Mouse (Mus musculus) brain, embryonic 18.5 days (tissue): ENCODE data around the gene LTO1.

Experiments
- DNase-seq: peaks from one replicate; pipeline ENCODE4 v3.0.0-alpha.2; 2012; ENCODE audit warnings: low read depth, low spot score

LTO1 gene

DNA sequence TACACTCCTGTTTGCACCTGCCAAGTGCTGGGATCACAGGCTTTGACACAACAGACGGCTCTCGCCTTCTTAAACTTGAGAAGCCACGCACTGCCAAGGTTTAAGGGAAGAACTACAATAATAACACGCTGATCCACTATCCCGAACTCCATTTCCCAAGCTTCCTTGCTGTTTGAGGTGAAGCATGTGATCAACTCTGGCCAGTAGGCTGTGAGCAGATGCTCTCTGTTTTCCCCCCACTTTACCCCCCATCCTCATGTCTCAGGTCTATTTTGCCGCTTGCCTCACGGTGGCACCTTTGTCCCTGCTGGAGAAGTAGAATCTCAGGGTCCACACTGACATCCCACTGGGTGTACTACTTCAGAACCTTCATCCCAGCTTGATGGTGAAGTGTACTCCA lies 6.2 kb upstream of the LTO1 start:
- DNase-seq = no peak

- no peak for DNase-seq
Measured at GRCm38 (mm10) chr7:144911121-144911520, 3.8 kb upstream of the LTO1 start.

- no peak for DNase-seq
Measured at GRCm38 (mm10) chr7:144912897-144913296, 2.0 kb upstream of the LTO1 start.

GRCm38 (mm10) chr7:144914296-144914947 lies 478 bp upstream of the LTO1 start:
- DNase-seq = no peak

- no peak for DNase-seq
Measured at GRCm38 (mm10) chr7:144918823-144919222, 3.9 kb downstream of the LTO1 start.

DNA sequence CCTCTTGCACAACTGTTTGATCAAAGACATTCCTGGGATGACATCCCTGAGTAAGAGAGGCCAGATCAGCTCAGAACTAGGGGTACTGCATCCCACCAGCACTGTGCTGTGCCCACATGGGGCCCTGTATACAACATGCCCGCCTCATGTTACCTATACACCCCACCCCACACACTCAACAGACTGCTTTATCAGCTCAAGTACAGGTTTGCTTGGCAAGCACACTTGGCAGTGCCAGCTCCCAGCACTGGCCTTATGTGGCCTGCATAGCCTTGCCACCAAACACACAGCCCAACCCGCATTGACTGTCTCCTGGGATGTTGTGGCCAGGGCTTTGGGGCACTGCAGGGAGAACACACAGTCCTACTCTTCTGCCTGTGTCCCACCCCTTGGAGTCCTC lies 12.7 kb downstream of the LTO1 start:
- DNase-seq = no peak

DNA sequence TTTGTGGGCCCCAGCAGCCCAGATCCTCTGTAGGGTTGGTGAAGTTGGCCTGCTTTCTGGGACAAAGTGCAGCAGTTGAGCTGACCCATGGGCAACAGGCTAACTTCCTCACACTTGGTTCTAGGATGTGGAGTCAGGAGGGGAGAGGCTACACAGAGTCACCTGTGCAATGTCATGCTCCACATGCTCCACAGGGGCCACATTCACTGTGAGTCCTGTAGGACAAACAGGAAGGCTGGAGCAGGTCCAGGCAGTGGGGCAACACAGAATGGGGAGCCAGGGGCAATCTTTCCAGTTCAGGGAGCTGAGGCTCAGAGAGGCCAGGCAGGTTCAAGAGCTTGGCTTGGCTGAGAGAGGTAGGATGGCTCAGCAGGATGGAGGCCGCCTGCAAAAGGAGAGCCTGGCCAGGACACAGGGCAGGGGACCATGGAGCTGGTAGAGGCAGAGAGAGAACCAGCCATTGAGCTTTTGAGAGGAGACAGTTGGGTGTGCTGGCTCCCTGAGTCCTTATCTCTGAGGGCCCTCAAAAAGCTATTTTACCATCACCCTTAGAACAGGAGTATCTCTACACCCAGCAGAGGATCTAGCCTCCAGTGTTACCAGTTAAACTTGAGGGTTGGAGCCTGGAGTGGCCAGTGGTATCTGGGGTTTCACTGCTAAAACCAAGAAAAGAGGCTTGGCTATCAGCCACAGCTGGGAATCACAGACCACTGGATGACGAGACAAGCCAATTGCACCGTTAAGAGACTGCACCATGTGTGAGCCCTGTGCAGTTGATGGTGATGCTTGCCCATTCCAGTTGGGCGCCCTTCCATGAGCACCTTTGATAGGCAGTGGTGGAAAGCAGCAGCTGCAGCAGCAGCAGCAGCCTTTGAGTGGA lies 13.3 kb downstream of the LTO1 start:
- no peak for DNase-seq

GRCm38 (mm10) chr7:144928889-144929210 lies 13.9 kb downstream of the LTO1 start:
- DNase-seq = no peak

- no peak for DNase-seq
Measured at GRCm38 (mm10) chr7:144929506-144929905, 14.6 kb downstream of the LTO1 start.

GRCm38 (mm10) chr7:144929931-144930330 lies 15.0 kb downstream of the LTO1 start:
- DNase-seq = no peak

- no peak for DNase-seq
Measured at GRCm38 (mm10) chr7:144931778-144932177, 16.9 kb downstream of the LTO1 start.

GRCm38 (mm10) chr7:144932389-144932937 lies 17.6 kb downstream of the LTO1 start:
- DNase-seq = no peak

DNA sequence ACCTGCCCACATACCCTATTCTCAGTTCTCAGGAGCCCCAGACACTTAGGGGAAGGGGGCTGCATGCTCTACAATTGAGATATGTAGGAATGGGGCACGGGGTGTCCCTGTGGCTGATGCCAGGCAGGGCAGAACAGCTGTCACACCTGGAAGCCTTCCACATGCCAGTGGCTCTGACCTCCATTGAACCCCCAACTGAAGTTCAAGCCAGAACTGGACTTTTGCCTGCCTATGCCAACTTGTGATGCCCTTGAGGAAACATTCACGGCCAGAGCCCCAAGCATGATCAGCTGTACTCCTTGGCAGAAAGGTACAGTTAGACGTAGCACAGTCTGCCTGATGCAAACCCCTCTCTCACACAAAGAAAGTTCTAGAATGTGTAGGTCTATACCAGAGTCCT lies 18.4 kb downstream of the LTO1 start:
- no peak for DNase-seq

GRCm38 (mm10) chr7:144933796-144934195 lies 18.9 kb downstream of the LTO1 start:
- DNase-seq = no peak

- no peak for DNase-seq
Measured at GRCm38 (mm10) chr7:144934901-144935300, 20.0 kb downstream of the LTO1 start.

DNA sequence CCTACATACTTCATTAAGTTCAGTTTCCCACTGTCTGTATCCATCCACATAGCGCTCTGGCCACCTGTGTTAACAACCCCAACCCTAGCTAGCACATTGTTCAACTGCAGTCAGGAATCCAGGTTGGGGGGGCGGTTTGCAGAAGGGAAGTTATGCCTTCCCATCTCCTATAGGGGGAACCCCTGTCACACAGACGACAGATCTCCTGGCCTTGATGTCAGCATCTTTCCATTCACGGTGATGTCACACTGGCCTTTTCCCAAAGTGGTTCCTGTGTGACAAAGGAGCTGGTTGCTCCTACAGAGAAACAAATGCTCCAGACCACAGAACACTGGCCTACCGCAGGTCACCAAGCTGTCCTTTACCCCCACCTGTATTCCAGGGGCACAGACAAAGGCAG lies 20.7 kb downstream of the LTO1 start:
- DNase-seq = no peak

GRCm38 (mm10) chr7:144936311-144936880 lies 21.5 kb downstream of the LTO1 start:
- no peak for DNase-seq

DNA sequence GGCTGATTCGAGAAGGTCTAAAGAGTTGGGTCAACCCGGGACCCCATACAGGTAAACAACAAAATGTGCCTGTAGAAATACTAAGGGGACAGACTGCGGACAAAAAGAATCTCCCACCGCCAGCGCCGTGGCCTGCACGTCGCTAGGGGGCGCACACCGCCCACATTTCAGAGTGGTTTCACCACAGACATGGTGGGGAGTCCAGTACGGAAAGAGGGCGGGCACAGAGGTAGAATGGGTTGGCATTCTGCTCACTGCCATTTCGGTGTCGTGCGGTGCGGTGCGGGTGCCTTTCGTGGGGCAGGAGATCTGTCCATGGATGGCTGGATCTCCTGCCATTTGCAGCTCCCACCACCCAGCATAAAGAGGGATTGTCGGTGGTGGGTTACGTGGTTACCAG lies 22.6 kb downstream of the LTO1 start:
- DNase-seq = no peak

DNA sequence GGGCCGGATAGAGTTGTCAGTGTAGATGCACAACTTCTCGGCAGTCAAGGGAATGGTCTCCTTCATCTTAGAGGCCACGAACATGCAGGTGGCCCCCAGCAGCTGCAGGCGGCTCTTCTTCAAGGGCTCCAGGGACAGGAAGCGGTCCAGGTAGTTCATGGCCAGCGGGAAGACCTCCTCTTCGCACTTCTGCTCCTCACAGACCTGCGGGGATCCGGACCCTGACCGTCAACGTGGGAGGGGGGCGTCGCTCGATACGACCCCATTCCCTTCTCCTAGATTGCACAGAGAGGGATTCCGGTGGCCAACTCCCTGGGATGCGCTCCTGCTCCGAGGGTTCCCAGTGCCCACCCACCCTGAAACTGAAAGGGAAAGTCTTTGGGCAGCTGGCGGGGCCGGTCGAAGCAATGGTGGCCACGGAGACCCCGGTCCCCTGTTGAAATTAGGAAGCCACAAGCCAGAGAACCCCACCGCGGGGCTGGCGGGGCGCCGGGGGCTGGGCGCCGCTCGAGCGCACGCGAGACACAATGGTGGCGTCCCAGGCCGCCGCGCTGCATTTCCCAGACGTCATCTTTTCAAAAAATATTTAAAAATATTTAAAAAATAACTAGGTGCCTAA lies 23.1 kb downstream of the LTO1 start:
- DNase-seq = no peak

- no peak for DNase-seq
Measured at GRCm38 (mm10) chr7:144938661-144939343, 23.9 kb downstream of the LTO1 start.

- DNase-seq = no peak
Measured at GRCm38 (mm10) chr7:144939344-144940002, 24.6 kb downstream of the LTO1 start, which contains the start of gene Ccnd1. Gene Ccnd1 (minus strand): TSS chr7:144939925.
